Mouse (Mus musculus) liver, postnatal 0 days (tissue): ENCODE measurements around the gene Pycr2.

Experiments
- CTCF ChIP-seq: sonication (generic); IDR thresholded peaks from 2 replicates; pipeline ENCODE4 v1.5.1; 2016; ENCODE audit warnings: antibody characterized with exemption, low read depth
- EP300 ChIP-seq: IDR thresholded peaks from 2 replicates; pipeline ENCODE4 v1.6.1; 2016; ENCODE audit warnings: antibody characterized with exemption, low read depth, mild to moderate bottlenecking

DNA sequence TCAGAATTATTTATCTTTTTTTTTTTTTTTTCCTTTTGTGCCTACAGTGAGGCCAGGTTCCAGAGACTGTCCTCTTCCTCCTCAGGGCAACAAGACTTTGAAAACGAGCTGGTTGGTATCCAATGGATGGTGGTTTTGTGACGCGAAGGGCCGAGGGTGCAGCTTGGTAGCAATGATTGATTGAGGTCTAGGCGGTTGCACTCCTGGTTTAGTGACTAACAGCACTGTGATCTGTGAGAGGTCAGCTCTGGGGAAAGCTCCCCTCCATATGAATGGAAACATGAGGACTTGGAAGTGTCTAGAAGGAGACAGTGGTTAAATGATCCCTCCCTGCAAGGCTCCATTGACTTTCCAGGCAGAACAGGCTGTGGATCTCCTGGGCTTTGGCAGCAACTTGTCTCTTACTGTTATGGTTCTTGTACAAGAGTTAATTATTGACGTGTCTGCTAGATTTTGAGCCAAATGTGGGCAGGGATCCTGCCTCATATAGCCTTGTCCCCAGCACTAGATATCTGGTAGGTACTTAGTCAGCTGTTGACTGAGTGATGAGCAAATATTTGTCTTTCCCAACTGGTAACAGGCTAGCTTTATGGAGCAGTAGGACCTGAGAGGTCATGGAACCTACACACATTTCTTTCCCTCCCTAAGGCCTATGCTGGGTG is 48.1 kb downstream of the Pycr2 start:
- no peak for TF ChIP-seq CTCF
- TF ChIP-seq EP300: peak; percentile 26; the same call in 1 of the 2 replicates
